Mouse (Mus musculus) mouse trophoblast stem cell (cell line): ENCODE data around the gene Daam1.
"Not testable (repeated sequence)": the region's sequence is repeated elsewhere in the genome, so short reads cannot be mapped to it uniquely, and the experiment has no call there.

Source experiments
- in situ Hi-C, 2 experiments: fragments of 300-500 bp; cut with MseI, MboI; formaldehyde crosslinking; loops; 2 replicates in 1 of 2; 3 replicates in 1 of 2; pipeline ENCODE4 v1.15.1; 2025

The Daam1 gene

GRCm38 (mm10) chr12:71834041-71834440 is 3.2 kb downstream of the Daam1 start:
- in situ Hi-C loops = no loop called here

GRCm38 (mm10) chr12:71835966-71836668 is 5.2 kb downstream of the Daam1 start:
- in situ Hi-C loops = no loop called here

- in situ Hi-C loops = no loop called here
These were observed 5.9 kb downstream of the Daam1 start for GRCm38 (mm10) chr12:71836776-71837175.

- in situ Hi-C loops = no loop called here
These were observed 6.7 kb downstream of the Daam1 start for GRCm38 (mm10) chr12:71837576-71837975.

GRCm38 (mm10) chr12:71838230-71838629 is 7.4 kb downstream of the Daam1 start:
- in situ Hi-C loops = no loop called here

GRCm38 (mm10) chr12:71839653-71840052 is 8.8 kb downstream of the Daam1 start:
- in situ Hi-C loops = no loop called here

- in situ Hi-C loops = no loop called here
These were observed 9.7 kb downstream of the Daam1 start for GRCm38 (mm10) chr12:71840430-71841186.

GRCm38 (mm10) chr12:71842006-71842405 is 11.1 kb downstream of the Daam1 start:
- in situ Hi-C loops = no loop called here

- in situ Hi-C loops = no loop called here
These were observed 11.7 kb downstream of the Daam1 start for GRCm38 (mm10) chr12:71842588-71842987.

GRCm38 (mm10) chr12:71845486-71845885 is 14.6 kb downstream of the Daam1 start:
- in situ Hi-C loops = no loop called here

GRCm38 (mm10) chr12:71846416-71846815 is 15.5 kb downstream of the Daam1 start:
- in situ Hi-C loops = not testable (repeated sequence)

- in situ Hi-C loops = not testable (repeated sequence)
These were observed 16.1 kb downstream of the Daam1 start for GRCm38 (mm10) chr12:71847024-71847423.

GRCm38 (mm10) chr12:71847617-71848016 is 16.7 kb downstream of the Daam1 start:
- in situ Hi-C loops = no loop called here

- in situ Hi-C loops = no loop called here
These were observed 17.3 kb downstream of the Daam1 start for GRCm38 (mm10) chr12:71848037-71848776.

GRCm38 (mm10) chr12:71849051-71849450 is 18.2 kb downstream of the Daam1 start:
- in situ Hi-C loops = no loop called here

GRCm38 (mm10) chr12:71850135-71850534 is 19.3 kb downstream of the Daam1 start:
- in situ Hi-C loops = no loop called here

- in situ Hi-C loops = no loop called here
These were observed 21.8 kb downstream of the Daam1 start for GRCm38 (mm10) chr12:71852678-71853077.

- in situ Hi-C loops = no loop called here
These were observed 22.8 kb downstream of the Daam1 start for GRCm38 (mm10) chr12:71853694-71854093.

- in situ Hi-C loops = no loop called here
These were observed 23.3 kb downstream of the Daam1 start for GRCm38 (mm10) chr12:71854191-71854590.

GRCm38 (mm10) chr12:71855730-71856479 is 25.0 kb downstream of the Daam1 start:
- in situ Hi-C loops = no loop called here

- in situ Hi-C loops = no loop called here
These were observed 25.5 kb downstream of the Daam1 start for GRCm38 (mm10) chr12:71856480-71856754.

GRCm38 (mm10) chr12:71859096-71859495 is 28.2 kb downstream of the Daam1 start:
- in situ Hi-C loops = no loop called here
